Mouse (Mus musculus) intestine, postnatal 0 days (tissue): ENCODE data around the gene Dlec1. TPM values are rescaled to one million over a fixed set of nuclear protein-coding genes. Genes with fewer than 3 reads are reported as not detected.

ENCODE experiments used
- ATAC-seq: fragments of 200-750 bp; cut with Nextera tagmentation; 2 replicates; pipeline ENCODE4 v1.8.0; 2017; ENCODE audit warnings: mild to moderate bottlenecking, moderate TSS enrichment, moderate library complexity
- H3K27ac ChIP-seq: fragments of 300-500 bp; sonication (generic); 2 replicates; pipeline ENCODE4 v1.5.1; 2014; ENCODE audit warnings: mild to moderate bottlenecking, low read depth, low read length, moderate library complexity
- H3K27me3 ChIP-seq: fragments of 300-500 bp; sonication (generic); replicated peaks from 2 replicates; pipeline ENCODE4 v1.6.1; 2014; ENCODE audit warnings: low read length, mixed read lengths; ENCODE audit not compliant: control insufficient read depth, insufficient read depth
- H3K36me3 ChIP-seq: fragments of 300-500 bp; sonication (generic); 2 replicates; pipeline ENCODE4 v1.6.1; 2014; ENCODE audit warnings: mild to moderate bottlenecking, moderate library complexity; ENCODE audit not compliant: control insufficient read depth, insufficient read depth
- H3K4me1 ChIP-seq: fragments of 300-500 bp; sonication (generic); replicated peaks from 2 replicates; pipeline ENCODE4 v1.6.1; 2014; ENCODE audit warnings: antibody characterized with exemption, low read length, mixed read lengths; ENCODE audit not compliant: control insufficient read depth, insufficient read depth
- H3K4me2 ChIP-seq: fragments of 300-500 bp; sonication (generic); replicated peaks from 2 replicates; pipeline ENCODE4 v1.6.1; 2014; ENCODE audit warnings: low read depth, mild to moderate bottlenecking, moderate library complexity
- H3K4me3 ChIP-seq: fragments of 300-500 bp; sonication (generic); 2 replicates; pipeline ENCODE4 v1.5.1; 2014; ENCODE audit warnings: low read depth, low read length
- H3K9ac ChIP-seq: fragments of 300-500 bp; sonication (generic); 2 replicates; pipeline ENCODE4 v1.6.1; 2014; ENCODE audit warnings: mild to moderate bottlenecking, low read depth, low read length
- H3K9me3 ChIP-seq: fragments of 300-500 bp; sonication (generic); 2 replicates; pipeline ENCODE4 v1.6.1; 2016; ENCODE audit warnings: mixed run types; ENCODE audit not compliant: control insufficient read depth
- CTCF ChIP-seq: sonication (generic); IDR thresholded peaks from 2 replicates; pipeline ENCODE4 v1.5.1; 2016; ENCODE audit warnings: low read depth, mild to moderate bottlenecking, control low read depth, antibody characterized with exemption, moderate library complexity
- whole genome bisulfite sequencing: fragments of 180-500 bp; shearing (Covaris S2); extraction: QIAGEN DNeasy Blood & Tissue Kit; methylation state at CpG from one replicate; pipeline ENCODE4 v1.1.7; 2014; 5-methylcytosine and 5-hydroxymethylcytosine counted together
- polyA plus RNA-seq: library from polyadenylated mRNA; unstranded; fragments of >200 nt; fragmentation: Nextera tagmentation; extraction: Ambion mirVana; gene quantifications from 2 replicates; pipeline ENCODE4 v1.2.1, GENCODE M21; 2015

The Dlec1 gene
- polyA plus RNA-seq, 1 experiment from 2014 or later: 0.05 TPM

- H3K9me3 ChIP-seq: no peaks in the 10 kb centered on the region
- no peak for ATAC-seq
- H3K27ac ChIP-seq: no peak overlapping the region
- 65% methylated on average over 16 of the region's 16 CpGs for WGBS
- H3K4me3 ChIP-seq: no peak overlapping the region
- no peak overlapping the region for H3K9ac ChIP-seq
- no peak for TF ChIP-seq CTCF
- peaks cover 22% of the 10 kb centered on the region; the same call in 1 of the 2 replicates for H3K36me3 ChIP-seq
- no peaks in the 10 kb centered on the region for H3K27me3 ChIP-seq
- no peak overlapping the region for H3K4me2 ChIP-seq
- H3K4me1 ChIP-seq: peaks cover 7% of the 10 kb centered on the region; the same call in 1 of the 2 replicates
Measured at GRCm38 (mm10) chr9:119075685-119076084, 26.6 kb upstream of the Dlec1 start.

GRCm38 (mm10) chr9:119080040-119080675, 22.1 kb upstream of the Dlec1 start:
- ATAC-seq: peak; percentile 63
- no peaks in the 10 kb centered on the region for H3K27me3 ChIP-seq
- TF ChIP-seq CTCF: no peak
- H3K27ac ChIP-seq: peak overlapping the region; percentile 28; the same call in 1 of the 2 replicates
- H3K9ac ChIP-seq: no peak overlapping the region
- H3K4me1 ChIP-seq: peaks cover 16% of the 10 kb centered on the region
- 50% methylated on average over 5 of the region's 5 CpGs for WGBS
- no peak overlapping the region for H3K4me3 ChIP-seq
- H3K9me3 ChIP-seq: no peaks in the 10 kb centered on the region
- 0 out of 2 replicates have a peak overlapping the region, but pooled peaks have one; percentile 2 for H3K4me2 ChIP-seq
- peaks cover 21% of the 10 kb centered on the region; the same call in 1 of the 2 replicates for H3K36me3 ChIP-seq

DNA sequence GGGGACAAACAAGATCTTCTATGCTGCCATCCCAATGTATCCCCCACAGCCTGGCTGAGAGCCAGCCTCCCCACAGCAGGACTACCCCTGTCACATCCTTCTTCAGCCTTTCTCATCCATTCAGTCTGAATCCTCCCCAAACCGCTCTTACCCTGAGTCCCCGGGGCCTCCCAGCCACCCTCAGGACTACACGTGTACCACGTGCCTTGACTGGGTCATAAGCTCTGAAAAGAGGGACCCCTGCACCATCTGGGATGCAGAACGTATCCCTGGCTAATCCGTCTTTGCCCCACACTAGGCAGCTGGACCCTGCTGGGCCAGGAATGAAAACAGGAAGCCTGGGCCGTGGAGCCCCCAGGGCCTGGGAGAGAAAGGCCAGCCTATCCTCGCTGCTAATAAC, 20.2 kb upstream of the Dlec1 start:
- no peak for ATAC-seq
- Histone ChIP-seq H3K9me3 (no peaks in the 10 kb centered on the region), H3K4me2 (no peak overlapping the region), H3K4me1 (peaks cover 16% of the 10 kb centered on the region), H3K4me3 (no peak overlapping the region), H3K27ac (no peak overlapping the region), H3K9ac (no peak overlapping the region), H3K36me3 (peaks cover 21% of the 10 kb centered on the region; the same call in 1 of the 2 replicates), H3K27me3 (no peaks in the 10 kb centered on the region)
- TF ChIP-seq CTCF: no peak
- 57% methylated on average over 8 of the region's 8 CpGs for WGBS

DNA sequence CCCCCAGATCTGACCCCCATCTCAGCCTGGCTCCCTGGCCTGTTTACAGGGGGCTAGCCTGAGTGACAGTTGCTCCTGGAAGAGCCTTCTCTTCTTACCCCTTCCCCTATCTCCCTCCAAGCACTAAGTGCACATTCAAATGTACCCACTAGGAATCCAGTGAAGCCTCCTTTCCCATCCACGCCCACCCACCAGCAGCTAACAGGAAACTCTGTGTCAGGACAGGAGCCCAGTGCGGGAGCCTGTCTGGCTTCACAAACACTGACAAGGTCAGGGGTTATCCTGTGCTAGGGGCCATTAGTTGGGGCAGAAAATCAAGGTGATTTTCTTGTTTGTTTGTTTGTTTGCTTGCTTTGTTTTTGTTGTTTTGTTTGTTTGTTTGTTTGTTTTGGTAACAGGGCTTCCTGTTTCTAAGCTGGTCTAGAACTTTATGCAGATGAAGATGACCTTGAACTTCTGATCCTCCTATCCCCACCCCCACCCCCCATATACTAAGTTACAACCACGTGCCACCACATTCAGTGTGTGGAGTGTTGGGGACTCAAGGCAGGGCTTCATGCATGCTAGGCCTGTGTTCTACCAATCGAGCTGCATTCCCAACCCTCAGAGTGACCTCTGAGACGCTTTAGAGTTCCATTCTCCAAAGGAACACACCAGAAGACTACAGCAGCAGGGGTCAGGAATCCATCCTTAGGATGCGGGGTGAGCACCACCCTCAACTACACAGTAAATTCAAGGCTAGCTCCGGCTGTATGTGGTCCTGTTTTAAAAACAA, 19.4 kb upstream of the Dlec1 start:
- H3K9ac ChIP-seq: no peak overlapping the region
- H3K27ac ChIP-seq: no peak overlapping the region
- no peak overlapping the region for H3K4me3 ChIP-seq
- TF ChIP-seq CTCF: no peak
- H3K36me3 ChIP-seq: peaks cover 21% of the 10 kb centered on the region; the same call in 1 of the 2 replicates
- WGBS: 76% methylated on average over 7 of the region's 7 CpGs
- ATAC-seq: no peak
- H3K4me2 ChIP-seq: no peak overlapping the region
- no peaks in the 10 kb centered on the region for H3K27me3 ChIP-seq
- H3K9me3 ChIP-seq: no peaks in the 10 kb centered on the region
- H3K4me1 ChIP-seq: peaks cover 16% of the 10 kb centered on the region

- Histone ChIP-seq H3K4me3 (no peak overlapping the region), H3K36me3 (peaks cover 18% of the 10 kb centered on the region; the same call in 1 of the 2 replicates), H3K27ac (peak overlapping the region; percentile 28; the same call in 1 of the 2 replicates), H3K9me3 (no peaks in the 10 kb centered on the region), H3K9ac (no peak overlapping the region), H3K27me3 (no peaks in the 10 kb centered on the region), H3K4me1 (peaks cover 16% of the 10 kb centered on the region), H3K4me2 (peak overlapping the region; percentile 32; the same call in 1 of the 2 replicates)
- peak; percentile 67 for ATAC-seq
- 46% methylated on average over 10 of the region's 10 CpGs for WGBS
- TF ChIP-seq CTCF: no peak
Measured at GRCm38 (mm10) chr9:119083966-119084365, 18.3 kb upstream of the Dlec1 start.

- Histone ChIP-seq H3K9me3 (no peaks in the 10 kb centered on the region), H3K4me2 (no peak overlapping the region), H3K4me1 (peaks cover 8% of the 10 kb centered on the region), H3K27ac (no peak overlapping the region), H3K36me3 (peaks cover 6% of the 10 kb centered on the region; the same call in 1 of the 2 replicates), H3K9ac (no peak overlapping the region), H3K4me3 (no peak overlapping the region), H3K27me3 (no peaks in the 10 kb centered on the region; the same call in 1 of the 2 replicates)
- WGBS: 78% methylated on average over 1 of the region's 1 CpGs
- no peak for ATAC-seq
- no peak for TF ChIP-seq CTCF
Measured at GRCm38 (mm10) chr9:119086451-119086850, 15.8 kb upstream of the Dlec1 start.
